Mouse (Mus musculus) forebrain, postnatal 0 days (tissue): ENCODE measurements at regions not wholly inside any gene's neighbourhood (a gene's known extent, or its start where the extent isn't known, plus 50 kb on each side); places are given as distances from the start of the nearest gene placed in this dataset.

Source experiments
- ATAC-seq: fragments of 200-750 bp; cut with Nextera tagmentation; 2 replicates; pipeline ENCODE4 v1.8.0; 2017; ENCODE audit warnings: mild to moderate bottlenecking, moderate library complexity
- DNase-seq: peaks from one replicate; pipeline ENCODE4 v3.0.0-alpha.2; 2015
- H3K27ac ChIP-seq: fragments of 300-500 bp; sonication (generic); 2 replicates; pipeline ENCODE4 v1.5.1; 2014; ENCODE audit warnings: low read depth, mild to moderate bottlenecking, antibody characterized with exemption, low read length, moderate library complexity, mixed read lengths
- H3K27me3 ChIP-seq: fragments of 300-500 bp; sonication (generic); 2 replicates; pipeline ENCODE4 v1.6.1; 2014; ENCODE audit warnings: mild to moderate bottlenecking, low read length, mixed read lengths; ENCODE audit not compliant: insufficient read depth
- H3K36me3 ChIP-seq: fragments of 300-500 bp; sonication (generic); 2 replicates; pipeline ENCODE4 v1.6.1; 2014; ENCODE audit warnings: mild to moderate bottlenecking, moderate library complexity; ENCODE audit not compliant: insufficient read depth
- H3K4me1 ChIP-seq: fragments of 300-500 bp; sonication (generic); 2 replicates; pipeline ENCODE4 v1.6.1; 2014; ENCODE audit warnings: antibody characterized with exemption; ENCODE audit not compliant: insufficient read depth
- H3K4me2 ChIP-seq: fragments of 300-500 bp; sonication (generic); 2 replicates; pipeline ENCODE4 v1.6.1; 2014; ENCODE audit warnings: low read depth, mild to moderate bottlenecking, moderate library complexity
- H3K4me3 ChIP-seq: fragments of 300-500 bp; sonication (generic); 2 replicates; pipeline ENCODE4 v1.5.1; 2014; ENCODE audit warnings: low read depth, low read length, mixed read lengths
- H3K9ac ChIP-seq: fragments of 300-500 bp; sonication (generic); 2 replicates; pipeline ENCODE4 v1.6.1; 2014; ENCODE audit warnings: mild to moderate bottlenecking
- H3K9me3 ChIP-seq: fragments of 300-500 bp; sonication (generic); 2 replicates; pipeline ENCODE4 v1.6.1; 2016; ENCODE audit warnings: low read length
- CTCF ChIP-seq: sonication (generic); IDR thresholded peaks from 2 replicates; pipeline ENCODE4 v1.5.1; 2016; ENCODE audit warnings: antibody characterized with exemption, control low read depth, low read depth
- WGBS: fragments of 180-500 bp; shearing (Covaris S2); extraction: QIAGEN DNeasy Blood & Tissue Kit; methylation state at CpG from one replicate; pipeline ENCODE4 v1.1.7; 2014; 5-methylcytosine and 5-hydroxymethylcytosine counted together

DNA sequence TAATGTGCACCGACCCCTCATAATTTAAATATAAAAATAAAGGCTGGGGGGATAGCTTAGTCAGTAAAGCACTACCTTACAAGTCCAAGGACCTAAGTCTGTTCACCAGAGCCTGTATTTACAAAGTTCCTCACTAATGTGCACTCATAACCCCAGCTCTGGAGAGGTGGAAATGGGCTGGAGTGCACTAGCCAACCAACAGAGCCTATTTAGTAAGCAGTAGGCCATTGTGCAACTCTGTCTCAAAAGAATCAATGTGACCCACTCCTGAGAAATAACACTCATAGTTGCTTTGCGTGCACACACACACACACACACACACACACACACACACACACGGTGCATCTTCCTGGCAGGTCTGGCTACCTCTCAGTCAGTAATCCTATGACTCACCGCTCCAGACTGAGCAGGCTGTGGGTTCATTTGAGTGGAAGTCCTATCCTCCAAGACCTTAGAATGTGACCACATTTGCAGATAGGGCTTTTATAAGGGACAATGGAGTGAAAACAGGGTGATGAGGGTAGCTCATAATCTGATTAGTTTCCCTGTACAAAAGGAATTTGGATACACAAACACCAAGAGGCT is 256.9 kb downstream of the Bcor start:
- H3K4me1 ChIP-seq = no peaks in the 10 kb centered on the region
- no peak for TF ChIP-seq CTCF
- WGBS = 83% methylated on average over 4 of the region's 4 CpGs
- H3K36me3 ChIP-seq = no peaks in the 10 kb centered on the region
- no peak overlapping the region for H3K27ac ChIP-seq
- H3K4me2 ChIP-seq = no peak overlapping the region
- H3K27me3 ChIP-seq = no peaks in the 10 kb centered on the region
- H3K9me3 ChIP-seq = no peaks in the 10 kb centered on the region
- H3K4me3 ChIP-seq = no peak overlapping the region
- ATAC-seq (no peak), DNase-seq (no peak)
- no peak overlapping the region for H3K9ac ChIP-seq

DNA sequence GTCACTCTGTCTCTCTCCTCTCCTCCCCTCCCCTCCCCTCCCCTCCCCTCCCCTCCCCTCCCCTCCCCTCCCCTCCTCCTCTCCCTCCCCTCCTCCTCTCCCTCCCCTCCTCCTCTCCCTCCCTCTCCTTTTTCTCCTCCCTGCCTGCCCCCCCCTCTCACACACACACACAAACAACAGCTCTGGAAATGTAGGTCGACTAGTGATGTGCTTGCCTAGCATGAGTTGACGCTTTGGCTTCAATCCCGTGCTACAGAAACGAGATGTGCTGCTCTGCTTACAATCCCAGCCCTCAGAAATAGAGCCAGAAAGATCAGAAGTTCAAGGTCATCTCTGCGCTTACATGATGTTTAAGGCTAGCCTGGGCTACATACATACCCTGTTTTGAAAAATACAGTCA is 254.9 kb downstream of the Bcor start:
- H3K36me3 ChIP-seq = no peaks in the 10 kb centered on the region
- H3K4me3 ChIP-seq = no peak overlapping the region
- no peak for TF ChIP-seq CTCF
- no peak overlapping the region for H3K4me2 ChIP-seq
- 57% methylated on average over 5 of the region's 5 CpGs for WGBS
- H3K4me1 ChIP-seq = no peaks in the 10 kb centered on the region
- no peaks in the 10 kb centered on the region for H3K27me3 ChIP-seq
- no peak overlapping the region for H3K27ac ChIP-seq
- no peak for DNase-seq
- H3K9me3 ChIP-seq = no peaks in the 10 kb centered on the region
- H3K9ac ChIP-seq = no peak overlapping the region
- ATAC-seq = no peak

GRCm38 (mm10) chrX:11907167-11907566 is 253.0 kb downstream of the Bcor start:
- H3K4me1 ChIP-seq = no peaks in the 10 kb centered on the region
- H3K4me3 ChIP-seq = no peak overlapping the region
- H3K4me2 ChIP-seq = no peak overlapping the region
- TF ChIP-seq CTCF = no peak
- no peaks in the 10 kb centered on the region for H3K9me3 ChIP-seq
- H3K27me3 ChIP-seq = no peaks in the 10 kb centered on the region
- DNase-seq = peak; percentile 68
- H3K9ac ChIP-seq = no peak overlapping the region
- 30% methylated on average over 6 of the region's 6 CpGs for WGBS
- no peaks in the 10 kb centered on the region for H3K36me3 ChIP-seq
- peak; percentile 90 for ATAC-seq
- H3K27ac ChIP-seq = no peak overlapping the region

DNA sequence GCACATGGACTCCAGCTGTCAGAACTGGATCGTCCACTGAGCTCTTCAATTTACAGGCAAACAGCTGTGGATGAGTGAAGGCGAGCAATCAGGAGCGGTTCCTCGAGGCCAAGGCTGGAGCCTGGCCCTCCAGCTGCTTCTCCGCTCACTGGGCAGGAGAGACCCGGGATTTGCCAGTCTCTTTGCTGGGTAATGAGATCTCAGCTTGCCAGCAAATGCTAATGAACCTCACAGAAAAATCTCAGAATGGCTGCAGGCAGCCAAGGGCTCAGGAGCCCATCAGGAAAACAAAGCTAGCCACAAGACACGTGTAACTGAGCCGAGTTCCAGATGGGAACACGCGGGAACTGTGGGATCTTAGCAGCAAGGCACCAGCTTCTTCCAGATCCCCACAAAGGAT is 244.2 kb downstream of the Bcor start:
- DNase-seq = peak; percentile 17
- WGBS = 47% methylated on average over 10 of the region's 10 CpGs
- peak; percentile 45 for ATAC-seq

DNA sequence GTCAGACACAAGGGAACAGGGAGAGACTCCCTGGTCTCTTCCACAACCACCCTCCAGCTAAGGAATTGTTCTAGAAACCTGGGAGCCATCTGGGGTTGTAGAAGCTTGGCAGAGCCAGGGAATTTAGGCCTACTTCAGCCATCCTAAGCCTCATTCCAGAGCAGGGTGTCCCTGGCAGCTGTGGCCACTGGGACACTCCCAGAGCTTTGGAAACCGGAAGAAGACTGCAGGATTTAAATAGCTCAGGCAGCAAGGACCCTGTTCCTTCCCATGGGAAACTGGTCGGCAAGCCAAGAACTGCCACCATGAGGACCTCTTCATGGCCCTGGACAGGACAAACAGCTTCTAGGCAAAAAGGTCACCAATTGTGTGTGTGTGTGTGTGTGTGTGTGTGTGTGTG is 239.9 kb downstream of the Bcor start:
- whole genome bisulfite sequencing = 83% methylated on average over 2 of the region's 2 CpGs
- H3K27ac ChIP-seq = no peak overlapping the region
- H3K4me3 ChIP-seq = no peak overlapping the region
- ATAC-seq (no peak), DNase-seq (no peak)
- H3K4me1 ChIP-seq = no peaks in the 10 kb centered on the region
- H3K9ac ChIP-seq = no peak overlapping the region
- H3K27me3 ChIP-seq = no peaks in the 10 kb centered on the region
- no peak overlapping the region for H3K4me2 ChIP-seq
- no peaks in the 10 kb centered on the region for H3K9me3 ChIP-seq
- no peak for TF ChIP-seq CTCF
- no peaks in the 10 kb centered on the region for H3K36me3 ChIP-seq

More for the DNA sequence above, 244.2 kb downstream of the Bcor start:
- H3K4me2 ChIP-seq = no peak overlapping the region
- no peaks in the 10 kb centered on the region for H3K9me3 ChIP-seq
- no peaks in the 10 kb centered on the region for H3K27me3 ChIP-seq
- H3K4me3 ChIP-seq = no peak overlapping the region
- no peak for TF ChIP-seq CTCF
- no peaks in the 10 kb centered on the region for H3K4me1 ChIP-seq
- no peak overlapping the region for H3K9ac ChIP-seq
- H3K36me3 ChIP-seq = no peaks in the 10 kb centered on the region
- no peak overlapping the region for H3K27ac ChIP-seq

DNA sequence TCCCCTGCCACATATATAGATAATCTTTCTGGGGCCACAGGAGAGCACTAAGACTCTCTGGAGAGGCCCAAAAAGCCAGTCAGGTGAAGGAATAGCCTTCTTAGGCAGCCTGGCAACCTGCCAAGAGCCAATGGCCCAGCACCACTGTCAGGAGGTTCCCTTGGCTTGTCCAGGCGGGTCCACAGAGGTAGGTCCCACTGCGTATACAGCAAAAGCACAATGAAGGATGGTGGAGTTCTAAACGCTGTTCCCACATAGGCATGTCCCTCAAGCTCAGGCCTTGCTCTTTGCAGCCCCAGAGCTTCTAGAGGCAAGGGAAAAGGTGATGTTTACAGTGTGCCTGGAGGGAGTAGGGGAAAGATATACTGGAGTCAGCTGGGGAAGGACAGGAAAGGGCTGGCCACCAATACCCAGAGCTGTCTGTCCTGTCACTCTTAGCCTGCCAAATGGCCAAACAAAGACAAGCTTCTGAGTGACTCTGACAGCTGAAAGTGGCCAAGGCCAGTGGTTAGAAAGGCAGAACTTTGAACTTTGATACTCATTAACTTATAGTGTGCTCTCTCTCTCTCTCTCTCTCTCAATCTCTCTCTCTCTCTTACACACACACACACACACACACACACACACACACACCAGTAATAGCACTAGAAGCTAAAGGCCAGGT is 235.4 kb downstream of the Bcor start:
- Histone ChIP-seq H3K4me2 (no peak overlapping the region), H3K9me3 (no peaks in the 10 kb centered on the region), H3K27ac (no peak overlapping the region), H3K4me1 (no peaks in the 10 kb centered on the region), H3K9ac (no peak overlapping the region), H3K4me3 (no peak overlapping the region), H3K27me3 (no peaks in the 10 kb centered on the region), H3K36me3 (no peaks in the 10 kb centered on the region)
- ATAC-seq = no peak
- WGBS = 78% methylated on average over 3 of the region's 3 CpGs
- DNase-seq = no peak
- TF ChIP-seq CTCF = no peak

GRCm38 (mm10) chrX:11926868-11927535 is 233.2 kb downstream of the Bcor start:
- DNase-seq = no peak
- H3K36me3 ChIP-seq = no peaks in the 10 kb centered on the region
- no peak overlapping the region for H3K4me3 ChIP-seq
- H3K4me1 ChIP-seq = no peaks in the 10 kb centered on the region
- H3K27ac ChIP-seq = no peak overlapping the region
- no peak overlapping the region for H3K9ac ChIP-seq
- no peak overlapping the region for H3K4me2 ChIP-seq
- TF ChIP-seq CTCF = no peak
- H3K27me3 ChIP-seq = no peaks in the 10 kb centered on the region
- 36% methylated on average over 10 of the region's 10 CpGs for WGBS
- no peaks in the 10 kb centered on the region for H3K9me3 ChIP-seq
- no peak for ATAC-seq
